Mouse (Mus musculus) mature B cell (primary cell): Measurements from ENCODE around the gene Wfikkn2.

Experiments used
- in situ Hi-C: fragments of 300-500 bp; cut with MboI; formaldehyde crosslinking; loops from 2 replicates; pipeline ENCODE4 v1.14.3; 2019

Wfikkn2 gene

GRCm38 (mm10) chr11:94196311-94196710 lies 49.5 kb downstream of the Wfikkn2 start:
- in situ Hi-C loops, result no loop called here

GRCm38 (mm10) chr11:94193109-94193508 lies 52.7 kb downstream of the Wfikkn2 start:
- in situ Hi-C loops, result no loop called here

GRCm38 (mm10) chr11:94190665-94191064 lies 55.1 kb downstream of the Wfikkn2 start:
- in situ Hi-C loops, result no loop called here

- in situ Hi-C loops, result no loop called here
These were observed 56.2 kb downstream of the Wfikkn2 start for GRCm38 (mm10) chr11:94189579-94189978.
